Mouse (Mus musculus): Measurements from ENCODE around the gene Itpr2.

DNA sequence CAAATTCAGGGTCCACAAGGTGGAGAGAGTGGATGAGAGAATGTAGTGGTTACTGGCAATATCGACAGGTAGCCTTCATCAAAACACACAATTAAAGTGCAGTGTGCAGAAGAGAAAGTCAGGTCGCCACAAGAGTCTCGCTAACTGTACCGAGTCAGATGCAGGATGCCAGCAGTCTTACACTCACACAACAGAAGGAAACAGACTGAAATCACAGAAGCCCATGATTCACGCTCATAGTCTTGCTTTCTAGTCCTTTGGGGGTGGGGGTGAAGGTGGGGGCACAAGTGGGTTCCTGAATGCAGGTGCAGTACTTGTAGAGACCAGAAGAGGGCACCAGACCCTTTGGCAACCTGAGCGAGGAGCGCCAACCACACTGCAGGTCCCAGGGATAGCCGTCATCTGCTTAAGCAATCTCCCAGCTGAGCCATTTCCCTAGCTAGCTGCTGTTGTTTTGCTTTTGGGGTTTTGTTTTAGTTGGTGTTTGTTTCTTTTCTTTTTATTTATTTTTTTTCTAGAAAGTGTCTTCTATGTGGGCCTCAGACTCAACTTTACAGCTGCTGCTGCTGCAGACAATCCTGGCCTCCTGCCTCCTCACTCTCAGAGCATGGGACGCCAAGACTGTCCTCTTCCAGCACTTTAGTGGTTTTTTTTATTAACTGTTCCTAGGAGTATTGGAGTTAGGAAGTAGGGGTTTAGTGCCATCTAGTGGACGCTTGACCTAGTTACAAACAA is 92.2 kb downstream of the Itpr2 start:
- TF ChIP-seq GATA1 (IDR thresholded peaks at IDR 0.05; ENCODE audit: low read length): no peak
- TF ChIP-seq TAL1 (IDR thresholded peaks at IDR 0.05; ENCODE audit: low read length): no peak
